Mouse (Mus musculus) limb, embryonic 15.5 days (tissue): ENCODE results near the gene Lancl3. TPM values are rescaled to one million over a fixed set of nuclear protein-coding genes. Genes with fewer than 3 reads are reported as not detected.

Experiments used
- polyA plus RNA-seq: library from polyadenylated mRNA; unstranded; fragments of >200 nt; fragmentation: Nextera tagmentation; extraction: Ambion mirVana; gene quantifications from 2 replicates; pipeline ENCODE4 v1.2.1, GENCODE M21; 2015

Gene Lancl3
- polyA plus RNA-seq, 1 experiment from 2014 or later, result 0.78 TPM

Other genes with a start within 250 kb of the Lancl3 start
- not detected in 2 replicates for gene Fthl17b, start 236.9 kb upstream of the Lancl3 start, polyA plus RNA-seq
- not detected in 2 replicates for gene Fthl17c, start 223.3 kb upstream of the Lancl3 start, polyA plus RNA-seq
- gene Fthl17d, start 213.1 kb upstream of the Lancl3 start, polyA plus RNA-seq, result not detected in 2 replicates
- not detected in 2 replicates for gene Fthl17e, start 166.4 kb upstream of the Lancl3 start, polyA plus RNA-seq
- gene Fthl17f, start 136.9 kb upstream of the Lancl3 start, polyA plus RNA-seq, result not detected in 2 replicates
- gene 4930402K13Rik, start 95.3 kb upstream of the Lancl3 start, polyA plus RNA-seq, result not detected in 2 replicates
- not detected in 2 replicates for gene Gm14862, start 57.0 kb downstream of the Lancl3 start, polyA plus RNA-seq
- gene Xk, start 72.9 kb downstream of the Lancl3 start, polyA plus RNA-seq, result 0.93 and 1.2 TPM in 2 replicates
- not detected in 2 replicates for gene H2al1m, start 83.9 kb downstream of the Lancl3 start, polyA plus RNA-seq
- not detected in 2 replicates for gene H2al1k, start 150.7 kb downstream of the Lancl3 start, polyA plus RNA-seq